Mouse (Mus musculus): Measurements from ENCODE around the gene Snai1. TPM values are rescaled to one million over a fixed set of nuclear protein-coding genes. Genes with fewer than 3 reads are reported as not detected.
A peak's percentile ranks its signal among the peaks of the same experiment; 100 is the strongest.

Gene Snai1
- total and polyA plus RNA-seq, 3 experiments = 0.19 to 0.74 TPM; not detected in 1

GRCm38 (mm10) chr2:167502554-167503252, 35.3 kb upstream of the Snai1 start (continued):
- TF ChIP-seq GABPA (IDR thresholded peaks at IDR 0.05; ENCODE audit: low read depth, low read length) (no peak), NRF1 (IDR thresholded peaks at IDR 0.05; ENCODE audit: insufficient read depth, low read depth, low read length, poor library complexity, severe bottlenecking) (no peak), MAZ (IDR thresholded peaks at IDR 0.05; ENCODE audit: low read depth, low read length) (no peak), MEF2A (IDR thresholded peaks at IDR 0.05; ENCODE audit: extremely low read depth, insufficient replicate concordance, low read depth, low read length, poor library complexity, severe bottlenecking) (no peak), MYC (IDR thresholded peaks at IDR 0.05; ENCODE audit: low read depth, low read length) (no peak), SMC3 (IDR thresholded peaks at IDR 0.05; ENCODE audit: low read depth, low read length) (no peak), TCF12 (IDR thresholded peaks at IDR 0.05; ENCODE audit: low read depth, low read length) (no peak)

GRCm38 (mm10) chr2:167503253-167503895, 34.6 kb upstream of the Snai1 start:
- peaks cover 20% of the 10 kb centered on the region for H3K79me2 ChIP-seq (ENCODE audit: control insufficient read depth, insufficient read depth, low read length, poor library complexity)
- peak overlapping the region; percentile 65 for H3K27ac ChIP-seq (ENCODE audit: control insufficient read depth, low read depth, low read length)
- H3K9me3 ChIP-seq (replicated peaks; ENCODE audit: insufficient read depth, low read length) = no peaks in the 10 kb centered on the region
- peak overlapping the region; percentile 94 to 99 for H3K4me3 ChIP-seq (ENCODE audit: control insufficient read depth in 1 of 2, insufficient read depth in 1 of 2, low read depth in 2 of 2, low read length in 2 of 2)
- no peaks in the 10 kb centered on the region for H3K27me3 ChIP-seq (ENCODE audit: control insufficient read depth in 1 of 2, insufficient read depth in 2 of 2, low read length in 2 of 2)
- peak overlapping the region; percentile 98 for H3K9ac ChIP-seq (ENCODE audit: control insufficient read depth, low read depth, low read length, poor library complexity, severe bottlenecking)
- DNase-seq (ENCODE audit: low read depth, low spot score) = peak; percentile 92
- TF ChIP-seq CTCF (IDR thresholded peaks at IDR 0.05 in 2 of 3, conservative IDR thresholded peaks at IDR 0.05 in 1 of 3; ENCODE audit: control insufficient read depth in 1 of 3, insufficient read depth in 1 of 3, low read depth in 2 of 3, low read length in 3 of 3, poor library complexity in 1 of 3, severe bottlenecking in 1 of 3) (no peak), GABPA (IDR thresholded peaks at IDR 0.05; ENCODE audit: low read depth, low read length) (no peak), MAZ (IDR thresholded peaks at IDR 0.05; ENCODE audit: low read depth, low read length) (peak; percentile 41; the same call in 1 of the 2 replicates), TBP (IDR thresholded peaks at IDR 0.05; ENCODE audit: low read depth, low read length) (0 out of 2 replicates have a peak, but pooled peaks have one; percentile 32), ZC3H11A (IDR thresholded peaks at IDR 0.05; ENCODE audit: low read depth, low read length) (no peak; the same call in 1 of the 2 replicates), MXI1 (IDR thresholded peaks at IDR 0.05; ENCODE audit: low read depth, low read length) (peak; percentile 33), NELFE (IDR thresholded peaks at IDR 0.05; ENCODE audit: low read depth, low read length) (peak; percentile 73), POLR2A (IDR thresholded peaks at IDR 0.05; ENCODE audit: control insufficient read depth in 1 of 2, insufficient read depth in 1 of 2, low read depth in 1 of 2, low read length in 2 of 2, poor library complexity in 1 of 2) (peak; percentile 68 to 88; a peak in 2 of 4 replicates), CHD1 (IDR thresholded peaks at IDR 0.05; ENCODE audit: low read depth, low read length) (peak; percentile 48; the same call in 1 of the 2 replicates), KAT2A (conservative IDR thresholded peaks at IDR 0.05; ENCODE audit: low read depth, low read length) (no peak), HCFC1 (IDR thresholded peaks at IDR 0.05; ENCODE audit: low read depth, low read length) (peak; percentile 72), POLR2AphosphoS2 (IDR thresholded peaks at IDR 0.05; ENCODE audit: low read length) (peak; percentile 67; the same call in 1 of the 2 replicates), NRF1 (IDR thresholded peaks at IDR 0.05; ENCODE audit: insufficient read depth, low read depth, low read length, poor library complexity, severe bottlenecking) (peak; percentile 86), MYB (IDR thresholded peaks at IDR 0.05; ENCODE audit: low read depth, low read length) (no peak), ZMIZ1 (IDR thresholded peaks at IDR 0.05; ENCODE audit: low read depth, low read length) (peak; percentile 82; the same call in 1 of the 2 replicates), UBTF (IDR thresholded peaks at IDR 0.05; ENCODE audit: borderline replicate concordance, insufficient read depth, low read depth, low read length) (no peak), ZNF384 (IDR thresholded peaks at IDR 0.05; ENCODE audit: low read depth, low read length) (no peak), SIN3A (IDR thresholded peaks at IDR 0.05; ENCODE audit: low read length) (peak; percentile 25; the same call in 1 of the 2 replicates), TCF12 (IDR thresholded peaks at IDR 0.05; ENCODE audit: low read depth, low read length) (peak; percentile 70)
- peaks cover 4 to 17% of the 10 kb centered on the region in 2 experiments; a peak in 3 of 4 replicates for H3K36me3 ChIP-seq (ENCODE audit: control insufficient read depth in 1 of 2, insufficient read depth in 2 of 2, low read length in 2 of 2)
- H3K4me1 ChIP-seq (ENCODE audit: control insufficient read depth in 1 of 2, insufficient read depth in 2 of 2, low read length in 2 of 2) = peaks cover 14 to 27% of the 10 kb centered on the region in 2 experiments
